Mouse (Mus musculus): ENCODE data around the gene Rtn1.

The Rtn1 gene

DNA sequence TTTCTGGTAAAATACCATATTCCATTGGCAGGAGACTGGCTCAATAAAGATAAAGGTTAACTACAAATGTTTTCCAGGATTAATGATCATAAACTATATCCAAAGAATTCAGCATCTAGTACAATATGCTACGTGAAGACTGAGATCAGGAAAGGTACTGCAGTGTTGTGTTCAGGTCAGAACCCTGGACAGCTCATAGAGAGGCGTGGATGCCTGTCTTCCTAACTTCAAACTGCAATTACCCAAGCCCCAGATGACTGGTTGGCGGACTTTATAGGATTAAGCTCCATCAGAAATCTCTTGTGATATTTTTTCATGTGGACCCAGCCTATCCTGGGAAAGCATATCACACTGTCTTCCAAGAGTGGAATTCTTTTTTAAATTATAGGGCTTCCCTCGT lies 13.8 kb upstream of the Rtn1 start:
- Histone ChIP-seq H3K27me3 (ENCODE audit: insufficient read depth, low read length) (no peaks in the 10 kb centered on the region), H3K4me3 (replicated peaks; ENCODE audit: low read length) (no peak overlapping the region), H3K36me3 (ENCODE audit: insufficient read depth, low read length) (no peaks in the 10 kb centered on the region), H3K9me3 (ENCODE audit: low read length) (no peaks in the 10 kb centered on the region), H3K4me1 (replicated peaks; ENCODE audit: low read depth, low read length) (no peaks in the 10 kb centered on the region)
- TF ChIP-seq POU5F1 (IDR thresholded peaks at IDR 0.05; ENCODE audit: borderline replicate concordance, low read length) (no peak), CTCF (conservative IDR thresholded peaks at IDR 0.05; ENCODE audit: low read length) (no peak), NANOG (IDR thresholded peaks at IDR 0.05; ENCODE audit: borderline replicate concordance, low read length) (no peak)

GRCm38 (mm10) chr12:72417762-72418161 lies 8.9 kb upstream of the Rtn1 start:
- peak; percentile 59 for TF ChIP-seq CTCF (conservative IDR thresholded peaks at IDR 0.05; ENCODE audit: low read length)
- no peak for TF ChIP-seq POU5F1 (IDR thresholded peaks at IDR 0.05; ENCODE audit: borderline replicate concordance, low read length)
- no peaks in the 10 kb centered on the region for H3K4me1 ChIP-seq (replicated peaks; ENCODE audit: low read depth, low read length)
- H3K27me3 ChIP-seq (ENCODE audit: insufficient read depth, low read length), result 0 out of 2 replicates have a peak, but pooled peaks cover 2% of the 10 kb centered on the region
- H3K9me3 ChIP-seq (ENCODE audit: low read length), result no peaks in the 10 kb centered on the region
- H3K36me3 ChIP-seq (ENCODE audit: insufficient read depth, low read length), result no peaks in the 10 kb centered on the region
- no peak overlapping the region for H3K4me3 ChIP-seq (replicated peaks; ENCODE audit: low read length)

DNA sequence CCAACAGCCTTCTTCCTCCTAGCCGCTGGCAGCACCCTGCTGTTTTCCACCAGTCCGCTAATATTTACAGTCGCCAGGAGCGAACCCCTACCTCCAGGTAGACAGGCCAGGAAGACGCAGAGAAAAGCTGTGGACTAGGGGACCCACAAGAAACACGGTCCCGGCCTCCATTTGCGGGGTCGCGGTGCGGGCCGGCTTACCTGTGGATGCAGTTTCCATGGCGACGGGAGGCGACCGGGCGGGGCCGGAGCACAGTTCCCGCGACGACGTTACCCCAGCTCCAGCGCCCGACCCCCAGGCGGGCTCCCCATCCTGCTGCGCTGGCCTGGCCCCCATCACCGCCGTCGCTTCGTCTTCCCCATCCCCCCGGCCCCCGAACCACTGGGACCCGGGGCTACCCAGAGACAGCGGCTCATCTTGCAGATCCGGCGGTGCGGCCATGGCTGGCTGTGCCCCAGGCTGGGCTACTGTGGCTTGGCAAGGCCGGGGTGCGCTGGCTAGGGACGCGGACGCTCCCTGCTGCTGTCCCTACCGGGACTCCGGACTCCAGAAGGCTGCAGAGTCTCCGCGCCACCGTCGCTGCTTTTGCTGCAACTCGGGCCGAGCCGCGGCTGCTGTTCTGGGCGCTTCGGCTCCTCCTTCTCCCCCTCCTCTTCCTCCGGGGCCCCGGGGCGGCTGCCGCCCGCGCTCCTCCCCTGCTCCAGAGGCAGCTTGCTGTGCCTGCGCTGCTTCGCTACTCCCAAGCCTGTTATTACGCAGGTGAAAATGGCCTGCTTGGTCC lies 553 bp downstream of the Rtn1 start:
- Histone ChIP-seq H3K9me3 (ENCODE audit: low read length) (no peaks in the 10 kb centered on the region), H3K27me3 (ENCODE audit: insufficient read depth, low read length) (peaks cover 31% of the 10 kb centered on the region), H3K4me1 (replicated peaks; ENCODE audit: low read depth, low read length) (peaks cover 22% of the 10 kb centered on the region), H3K4me3 (replicated peaks; ENCODE audit: low read length) (peak overlapping the region; percentile 85), H3K36me3 (ENCODE audit: insufficient read depth, low read length) (no peaks in the 10 kb centered on the region)
- no peak for TF ChIP-seq CTCF (conservative IDR thresholded peaks at IDR 0.05; ENCODE audit: low read length)
- TF ChIP-seq NANOG (IDR thresholded peaks at IDR 0.05; ENCODE audit: borderline replicate concordance, low read length), result no peak
- TF ChIP-seq POU5F1 (IDR thresholded peaks at IDR 0.05; ENCODE audit: borderline replicate concordance, low read length), result no peak

- H3K4me1 ChIP-seq (replicated peaks; ENCODE audit: low read depth, low read length), result peaks cover 22% of the 10 kb centered on the region
- H3K4me3 ChIP-seq (replicated peaks; ENCODE audit: low read length), result peak overlapping the region; percentile 85
- TF ChIP-seq CTCF (conservative IDR thresholded peaks at IDR 0.05; ENCODE audit: low read length), result no peak
- no peak for TF ChIP-seq NANOG (IDR thresholded peaks at IDR 0.05; ENCODE audit: borderline replicate concordance, low read length)
- no peak for TF ChIP-seq POU5F1 (IDR thresholded peaks at IDR 0.05; ENCODE audit: borderline replicate concordance, low read length)
- H3K27me3 ChIP-seq (ENCODE audit: insufficient read depth, low read length), result peaks cover 28% of the 10 kb centered on the region
- H3K9me3 ChIP-seq (ENCODE audit: low read length), result no peaks in the 10 kb centered on the region
- H3K36me3 ChIP-seq (ENCODE audit: insufficient read depth, low read length), result no peaks in the 10 kb centered on the region
These were observed 1.1 kb downstream of the Rtn1 start for GRCm38 (mm10) chr12:72407721-72408110.

DNA sequence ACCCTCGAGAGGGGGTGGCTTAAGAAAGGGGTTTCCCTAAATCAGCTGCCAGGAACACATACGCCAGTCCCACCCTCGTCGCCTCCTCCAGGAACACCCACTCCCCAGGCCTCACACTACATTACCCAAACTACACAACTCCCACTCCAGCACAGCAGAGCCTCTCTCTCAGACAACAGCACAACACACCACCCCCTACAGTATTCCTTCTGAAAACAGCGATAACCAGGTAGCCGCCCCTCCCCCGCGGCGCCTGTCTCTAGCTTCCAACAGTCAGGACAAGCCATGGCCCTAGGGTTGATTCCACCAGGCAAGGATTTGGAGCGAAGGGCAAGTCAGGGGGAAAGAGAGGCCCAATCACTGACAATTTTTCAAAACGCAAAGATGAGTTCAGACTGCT lies 1.7 kb downstream of the Rtn1 start:
- Histone ChIP-seq H3K4me3 (replicated peaks; ENCODE audit: low read length) (peak overlapping the region; percentile 85), H3K9me3 (ENCODE audit: low read length) (no peaks in the 10 kb centered on the region), H3K36me3 (ENCODE audit: insufficient read depth, low read length) (no peaks in the 10 kb centered on the region), H3K4me1 (replicated peaks; ENCODE audit: low read depth, low read length) (peaks cover 22% of the 10 kb centered on the region), H3K27me3 (ENCODE audit: insufficient read depth, low read length) (peaks cover 28% of the 10 kb centered on the region)
- TF ChIP-seq NANOG (IDR thresholded peaks at IDR 0.05; ENCODE audit: borderline replicate concordance, low read length), result no peak
- no peak for TF ChIP-seq POU5F1 (IDR thresholded peaks at IDR 0.05; ENCODE audit: borderline replicate concordance, low read length)

- H3K9me3 ChIP-seq (ENCODE audit: low read length), result no peaks in the 10 kb centered on the region
- TF ChIP-seq NANOG (IDR thresholded peaks at IDR 0.05; ENCODE audit: borderline replicate concordance, low read length) (no peak), POU5F1 (IDR thresholded peaks at IDR 0.05; ENCODE audit: borderline replicate concordance, low read length) (no peak), CTCF (conservative IDR thresholded peaks at IDR 0.05; ENCODE audit: low read length) (no peak)
- H3K36me3 ChIP-seq (ENCODE audit: insufficient read depth, low read length), result no peaks in the 10 kb centered on the region
- peaks cover 27% of the 10 kb centered on the region for H3K27me3 ChIP-seq (ENCODE audit: insufficient read depth, low read length)
- H3K4me1 ChIP-seq (replicated peaks; ENCODE audit: low read depth, low read length), result peaks cover 22% of the 10 kb centered on the region
- no peak overlapping the region for H3K4me3 ChIP-seq (replicated peaks; ENCODE audit: low read length)
These were observed 3.8 kb downstream of the Rtn1 start for GRCm38 (mm10) chr12:72405031-72405430.

DNA sequence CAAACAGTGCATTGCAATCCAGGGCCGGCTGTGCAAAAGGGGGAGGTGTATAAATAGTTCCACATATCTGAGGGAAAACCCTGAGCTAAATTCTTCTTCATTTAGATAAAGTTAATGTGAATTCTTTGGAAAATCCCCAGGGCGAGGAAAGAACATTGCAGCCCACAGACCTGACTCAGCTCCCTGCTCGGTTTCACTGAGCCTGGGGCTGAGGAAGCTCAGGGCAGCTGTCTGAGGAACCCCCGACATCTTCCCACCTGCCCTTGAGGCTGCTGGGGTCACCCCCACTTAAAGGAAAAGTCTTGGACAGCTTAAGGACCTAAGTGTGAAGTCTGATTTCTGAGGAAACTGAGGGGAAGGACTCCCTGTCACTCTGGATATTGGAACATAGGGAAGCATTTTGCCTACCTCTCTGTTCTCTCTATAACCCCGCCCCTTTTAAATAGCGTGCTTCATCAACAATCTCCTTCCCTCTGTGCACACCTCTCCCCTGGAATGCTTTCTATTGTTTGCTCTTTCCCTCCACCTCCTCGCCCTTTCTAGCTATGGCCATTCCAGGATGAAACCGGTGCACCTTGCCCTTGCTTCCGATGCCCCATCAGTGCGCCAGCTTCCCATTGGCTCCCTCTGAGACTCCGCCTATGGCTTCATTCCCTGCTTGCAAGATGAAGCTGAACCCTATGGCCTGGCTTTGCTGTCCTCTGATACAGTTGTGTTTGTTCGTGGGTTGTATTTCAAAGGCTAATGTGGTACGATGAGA lies 15.6 kb downstream of the Rtn1 start:
- peak overlapping the region; percentile 37 for H3K4me3 ChIP-seq (replicated peaks; ENCODE audit: low read length)
- H3K4me1 ChIP-seq (replicated peaks; ENCODE audit: low read depth, low read length), result peaks cover 22% of the 10 kb centered on the region
- no peaks in the 10 kb centered on the region; the same call in 1 of the 2 replicates for H3K27me3 ChIP-seq (ENCODE audit: insufficient read depth, low read length)
- TF ChIP-seq POU5F1 (IDR thresholded peaks at IDR 0.05; ENCODE audit: borderline replicate concordance, low read length) (no peak), NANOG (IDR thresholded peaks at IDR 0.05; ENCODE audit: borderline replicate concordance, low read length) (peak; percentile 64)
- no peaks in the 10 kb centered on the region for H3K36me3 ChIP-seq (ENCODE audit: insufficient read depth, low read length)
- peaks cover 8% of the 10 kb centered on the region; the same call in 1 of the 2 replicates for H3K9me3 ChIP-seq (ENCODE audit: low read length)

DNA sequence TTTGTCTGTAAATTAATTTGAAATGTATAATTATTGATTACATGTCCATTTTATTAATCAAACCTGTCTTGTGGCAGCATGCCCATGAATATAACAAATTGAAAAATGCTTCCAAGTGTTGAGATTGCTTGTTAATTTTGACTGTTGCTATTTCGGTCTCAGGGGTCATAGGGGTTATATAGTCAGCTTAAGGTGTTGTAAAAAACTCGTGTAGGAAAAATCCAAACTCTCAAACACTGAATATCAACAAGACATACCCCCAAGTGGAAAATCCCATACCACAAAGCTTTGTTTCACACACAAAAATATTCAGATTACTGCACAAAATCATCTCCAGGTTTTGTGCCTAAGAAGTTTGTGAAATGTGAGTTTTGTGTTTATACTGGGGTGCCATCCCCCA lies 18.5 kb downstream of the Rtn1 start:
- Histone ChIP-seq H3K9me3 (ENCODE audit: low read length) (peaks cover 8% of the 10 kb centered on the region; the same call in 1 of the 2 replicates), H3K4me1 (replicated peaks; ENCODE audit: low read depth, low read length) (peaks cover 22% of the 10 kb centered on the region), H3K4me3 (replicated peaks; ENCODE audit: low read length) (no peak overlapping the region), H3K27me3 (ENCODE audit: insufficient read depth, low read length) (no peaks in the 10 kb centered on the region; the same call in 1 of the 2 replicates), H3K36me3 (ENCODE audit: insufficient read depth, low read length) (no peaks in the 10 kb centered on the region)
- no peak for TF ChIP-seq NANOG (IDR thresholded peaks at IDR 0.05; ENCODE audit: borderline replicate concordance, low read length)
- TF ChIP-seq CTCF (conservative IDR thresholded peaks at IDR 0.05; ENCODE audit: low read length), result no peak

All from E14TG2a.4 (cell line).